Mouse (Mus musculus) limb, embryonic 10.5 days (tissue): ENCODE measurements at regions not wholly inside any gene's neighbourhood (a gene's known extent, or its start where the extent isn't known, plus 50 kb on each side); places are given as distances from the start of the nearest gene placed in this dataset.
"Not testable (repeated sequence)": the region's sequence is repeated elsewhere in the genome, so short reads cannot be mapped to it uniquely, and the experiment has no call there.

Source experiments
- DNase-seq: peaks from one replicate; pipeline ENCODE4 v3.0.0-alpha.2; 2017; ENCODE audit warnings: low spot score
- H3K27ac ChIP-seq: fragments of 300-500 bp; sonication (generic); 2 replicates; pipeline ENCODE4 v1.5.1; 2016; ENCODE audit warnings: mild to moderate bottlenecking
- H3K27me3 ChIP-seq: fragments of 300-500 bp; sonication (generic); 2 replicates; pipeline ENCODE4 v1.6.1; 2016; ENCODE audit warnings: low read depth, mild to moderate bottlenecking; ENCODE audit not compliant: poor library complexity, severe bottlenecking
- H3K36me3 ChIP-seq: fragments of 300-500 bp; sonication (generic); 2 replicates; pipeline ENCODE4 v1.6.1; 2016; ENCODE audit warnings: mild to moderate bottlenecking, moderate library complexity
- H3K4me1 ChIP-seq: fragments of 300-500 bp; sonication (generic); 2 replicates; pipeline ENCODE4 v1.6.1; 2016
- H3K4me3 ChIP-seq: fragments of 300-500 bp; sonication (generic); 2 replicates; pipeline ENCODE4 v1.5.1; 2016; ENCODE audit warnings: mild to moderate bottlenecking, moderate library complexity
- H3K9me3 ChIP-seq: fragments of 300-500 bp; sonication (generic); replicated peaks from 2 replicates; pipeline ENCODE4 v1.6.1; 2016; ENCODE audit warnings: mild to moderate bottlenecking
- WGBS: fragments of 180-500 bp; shearing (Covaris S2); methylation state at CpG from one replicate; pipeline ENCODE4 v1.1.7; 2016; 5-methylcytosine and 5-hydroxymethylcytosine counted together

GRCm38 (mm10) chr13:81975878-81976277 is 193.0 kb downstream of the Cetn3 start:
- no peak overlapping the region for H3K27ac ChIP-seq
- no peaks in the 10 kb centered on the region for H3K4me1 ChIP-seq
- no peak overlapping the region for H3K4me3 ChIP-seq
- H3K36me3 ChIP-seq: no peaks in the 10 kb centered on the region
- no peaks in the 10 kb centered on the region for H3K27me3 ChIP-seq
- no peaks in the 10 kb centered on the region for H3K9me3 ChIP-seq
- 83% methylated on average over 2 of the region's 2 CpGs for WGBS
- DNase-seq: no peak

GRCm38 (mm10) chr13:81978003-81978402 is 195.1 kb downstream of the Cetn3 start:
- Histone ChIP-seq H3K27ac (no peak overlapping the region), H3K27me3 (no peaks in the 10 kb centered on the region), H3K9me3 (no peaks in the 10 kb centered on the region), H3K4me3 (no peak overlapping the region), H3K36me3 (no peaks in the 10 kb centered on the region), H3K4me1 (no peaks in the 10 kb centered on the region)
- WGBS: 75% methylated on average over 6 of the region's 6 CpGs
- no peak for DNase-seq

GRCm38 (mm10) chr13:81979289-81979688 is 196.4 kb downstream of the Cetn3 start:
- Histone ChIP-seq H3K36me3 (no peaks in the 10 kb centered on the region), H3K27ac (no peak overlapping the region), H3K4me1 (no peaks in the 10 kb centered on the region), H3K27me3 (no peaks in the 10 kb centered on the region), H3K9me3 (no peaks in the 10 kb centered on the region), H3K4me3 (no peak overlapping the region)
- DNase-seq: no peak

- H3K36me3 ChIP-seq: no peaks in the 10 kb centered on the region
- WGBS: 88% methylated on average over 5 of the region's 5 CpGs
- H3K9me3 ChIP-seq: no peaks in the 10 kb centered on the region
- H3K4me1 ChIP-seq: no peaks in the 10 kb centered on the region
- no peak for DNase-seq
- H3K4me3 ChIP-seq: no peak overlapping the region
- H3K27me3 ChIP-seq: no peaks in the 10 kb centered on the region
- H3K27ac ChIP-seq: no peak overlapping the region
Measured at GRCm38 (mm10) chr13:81980094-81980493, 197.2 kb downstream of the Cetn3 start.

GRCm38 (mm10) chr13:81982491-81982890 is 199.6 kb downstream of the Cetn3 start:
- H3K9me3 ChIP-seq: no peaks in the 10 kb centered on the region
- no peak overlapping the region for H3K27ac ChIP-seq
- no peaks in the 10 kb centered on the region for H3K36me3 ChIP-seq
- H3K27me3 ChIP-seq: no peaks in the 10 kb centered on the region
- H3K4me3 ChIP-seq: no peak overlapping the region
- no peak for DNase-seq
- no peaks in the 10 kb centered on the region for H3K4me1 ChIP-seq
- WGBS: 61% methylated on average over 2 of the region's 2 CpGs

- 97% methylated on average over 3 of the region's 3 CpGs for WGBS
- Histone ChIP-seq H3K27me3 (no peaks in the 10 kb centered on the region), H3K4me3 (no peak overlapping the region), H3K9me3 (no peaks in the 10 kb centered on the region), H3K36me3 (no peaks in the 10 kb centered on the region), H3K4me1 (no peaks in the 10 kb centered on the region), H3K27ac (no peak overlapping the region)
- DNase-seq: no peak
Measured at GRCm38 (mm10) chr13:82000681-82001212, 217.9 kb downstream of the Cetn3 start.

- Histone ChIP-seq H3K36me3 (no peaks in the 10 kb centered on the region), H3K4me3 (no peak overlapping the region), H3K9me3 (no peaks in the 10 kb centered on the region), H3K27me3 (no peaks in the 10 kb centered on the region), H3K27ac (no peak overlapping the region), H3K4me1 (no peaks in the 10 kb centered on the region)
- no peak for DNase-seq
- 74% methylated on average over 7 of the region's 7 CpGs for WGBS
Measured at GRCm38 (mm10) chr13:82005929-82006726, 223.3 kb downstream of the Cetn3 start.

GRCm38 (mm10) chr13:82007222-82007621 is 224.3 kb downstream of the Cetn3 start:
- H3K27ac ChIP-seq: no peak overlapping the region
- H3K4me3 ChIP-seq: no peak overlapping the region
- no peaks in the 10 kb centered on the region for H3K27me3 ChIP-seq
- H3K36me3 ChIP-seq: no peaks in the 10 kb centered on the region
- no peaks in the 10 kb centered on the region for H3K9me3 ChIP-seq
- no peak for DNase-seq
- H3K4me1 ChIP-seq: no peaks in the 10 kb centered on the region

- Histone ChIP-seq H3K4me1 (no peaks in the 10 kb centered on the region), H3K36me3 (no peaks in the 10 kb centered on the region), H3K9me3 (no peaks in the 10 kb centered on the region), H3K27ac (no peak overlapping the region), H3K4me3 (no peak overlapping the region), H3K27me3 (no peaks in the 10 kb centered on the region)
- WGBS: 63% methylated on average over 2 of the region's 2 CpGs
- no peak for DNase-seq
Measured at GRCm38 (mm10) chr13:82039623-82040022, 256.7 kb downstream of the Cetn3 start.

GRCm38 (mm10) chr13:82058131-82058731 is 275.4 kb downstream of the Cetn3 start:
- no peak for DNase-seq
- WGBS: 12% methylated on average over 3 of the region's 3 CpGs
- no peak overlapping the region for H3K4me3 ChIP-seq
- peak overlapping the region; percentile 64 for H3K27ac ChIP-seq
- peaks cover 25% of the 10 kb centered on the region for H3K4me1 ChIP-seq
- H3K36me3 ChIP-seq: no peaks in the 10 kb centered on the region
- H3K27me3 ChIP-seq: no peaks in the 10 kb centered on the region
- H3K9me3 ChIP-seq: no peaks in the 10 kb centered on the region

- Histone ChIP-seq H3K27ac (peak overlapping the region; percentile 42; the same call in 1 of the 2 replicates), H3K4me1 (peaks cover 25% of the 10 kb centered on the region), H3K27me3 (no peaks in the 10 kb centered on the region), H3K9me3 (no peaks in the 10 kb centered on the region), H3K4me3 (no peak overlapping the region), H3K36me3 (no peaks in the 10 kb centered on the region)
- 43% methylated on average over 3 of the region's 3 CpGs for WGBS
- no peak for DNase-seq
Measured at GRCm38 (mm10) chr13:82058872-82059271, 276.0 kb downstream of the Cetn3 start.

GRCm38 (mm10) chr13:82059498-82059897 is 276.6 kb downstream of the Cetn3 start:
- no peaks in the 10 kb centered on the region for H3K9me3 ChIP-seq
- 0 out of 2 replicates have a peak overlapping the region, but pooled peaks have one; percentile 17 for H3K27ac ChIP-seq
- 22% methylated on average over 5 of the region's 5 CpGs for WGBS
- peak; percentile 38 for DNase-seq
- H3K36me3 ChIP-seq: no peaks in the 10 kb centered on the region
- peaks cover 25% of the 10 kb centered on the region for H3K4me1 ChIP-seq
- H3K4me3 ChIP-seq: no peak overlapping the region
- H3K27me3 ChIP-seq: no peaks in the 10 kb centered on the region

- not testable (repeated sequence) for H3K4me1 ChIP-seq, H3K27ac ChIP-seq, DNase-seq, H3K27me3 ChIP-seq, H3K4me3 ChIP-seq, H3K36me3 ChIP-seq, H3K9me3 ChIP-seq
- WGBS: 90% methylated on average over 2 of the region's 2 CpGs
Measured at GRCm38 (mm10) chr13:82063880-82064279, 281.0 kb downstream of the Cetn3 start.
